Mouse (Mus musculus): ENCODE data around the gene Jam2. TPM values are rescaled to one million over a fixed set of nuclear protein-coding genes. Genes with fewer than 3 reads are reported as not detected.

Jam2 gene
- polyA plus RNA-seq, 1 experiment from 2014 or later, result 24.5 TPM

DNA sequence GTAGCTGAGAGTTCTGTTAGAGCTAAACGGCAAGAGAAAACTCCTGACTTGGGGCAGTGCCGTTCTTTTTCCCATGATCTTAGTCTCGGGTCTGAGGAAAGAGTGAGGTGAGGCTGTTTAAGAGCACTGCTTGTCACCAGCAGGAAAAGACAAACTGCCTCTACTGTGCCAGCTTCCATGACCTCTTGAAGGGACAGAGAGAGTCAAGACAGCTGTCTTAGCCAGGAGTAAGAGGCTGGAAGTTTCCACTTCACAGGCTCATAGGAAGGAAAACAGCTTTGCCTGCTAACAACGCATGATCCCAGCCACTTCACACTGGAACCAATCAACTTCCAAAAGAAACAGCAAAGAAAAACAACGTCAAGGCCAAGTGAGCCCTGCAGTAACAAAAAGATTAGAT is 57.8 kb downstream of the Jam2 start:
- Histone ChIP-seq H3K9me3 (no peaks in the 10 kb centered on the region), H3K4me2 (no peak overlapping the region), H3K4me1 (replicated peaks) (peaks cover 28% of the 10 kb centered on the region), H3K36me3 (peaks cover 50% of the 10 kb centered on the region), H3K4me3 (no peak overlapping the region), H3K27ac (replicated peaks) (no peak overlapping the region), H3K9ac (no peak overlapping the region), H3K27me3 (no peaks in the 10 kb centered on the region)
- WGBS, result 89% methylated on average over 5 of the region's 5 CpGs
- no peak for ATAC-seq (ENCODE audit: low read depth)

DNA sequence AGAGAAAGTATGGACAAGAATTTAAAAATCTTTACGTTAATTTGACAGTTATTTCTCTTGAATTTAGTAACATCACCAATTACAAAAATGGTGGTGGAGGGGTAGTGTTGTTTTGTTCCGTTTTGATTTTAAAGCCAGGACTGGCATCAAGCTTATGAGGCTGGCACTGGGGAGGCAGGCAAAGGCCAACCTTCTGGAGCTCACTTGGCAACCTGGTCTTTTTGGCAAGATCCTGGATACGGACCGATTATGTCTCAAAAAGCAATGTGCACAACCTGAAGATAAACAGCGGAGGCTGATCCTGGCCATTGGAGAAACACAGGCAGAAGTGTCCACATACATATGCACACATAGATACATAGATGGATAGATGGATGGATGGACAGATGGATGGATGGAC is 58.8 kb downstream of the Jam2 start:
- peaks cover 36% of the 10 kb centered on the region for H3K4me1 ChIP-seq (replicated peaks)
- no peaks in the 10 kb centered on the region for H3K27me3 ChIP-seq
- peaks cover 39% of the 10 kb centered on the region for H3K36me3 ChIP-seq
- H3K27ac ChIP-seq (replicated peaks), result no peak overlapping the region
- 95% methylated on average over 5 of the region's 5 CpGs for WGBS
- no peak overlapping the region for H3K4me2 ChIP-seq
- no peak for ATAC-seq (ENCODE audit: low read depth)
- H3K9ac ChIP-seq, result no peak overlapping the region
- H3K4me3 ChIP-seq, result no peak overlapping the region
- H3K9me3 ChIP-seq, result no peaks in the 10 kb centered on the region

- peaks cover 25% of the 10 kb centered on the region for H3K36me3 ChIP-seq
- ATAC-seq (ENCODE audit: low read depth), result no peak; the same call in 1 of the 2 replicates
- WGBS, result under 1% methylated on average over 22 of the region's 22 CpGs
- no peaks in the 10 kb centered on the region for H3K9me3 ChIP-seq
- peaks cover 36% of the 10 kb centered on the region for H3K4me1 ChIP-seq (replicated peaks)
- H3K27ac ChIP-seq (replicated peaks), result peak overlapping the region; percentile 98
- H3K27me3 ChIP-seq, result no peaks in the 10 kb centered on the region
- peak overlapping the region; percentile 85 for H3K4me2 ChIP-seq
- H3K4me3 ChIP-seq, result peak overlapping the region; percentile 94
- H3K9ac ChIP-seq, result peak overlapping the region; percentile 96
Measured at GRCm38 (mm10) chr16:84834344-84834743, 60.4 kb downstream of the Jam2 start.

- under 1% methylated on average over 52 of the region's 52 CpGs for WGBS
- Histone ChIP-seq H3K27ac (replicated peaks) (peak within 1 kb of the TSS; percentile 98), H3K36me3 (peaks cover 22% of the 10 kb centered on the region), H3K4me2 (peak within 1 kb of the TSS; percentile 85), H3K4me1 (replicated peaks) (peaks cover 36% of the 10 kb centered on the region), H3K9me3 (no peaks in the 10 kb centered on the region), H3K4me3 (peak within 1 kb of the TSS; percentile 94), H3K27me3 (no peaks in the 10 kb centered on the region), H3K9ac (peak within 1 kb of the TSS; percentile 96)
- peak; percentile 97 for ATAC-seq (ENCODE audit: low read depth)
Measured at GRCm38 (mm10) chr16:84834745-84835440, 61.0 kb downstream of the Jam2 start, which contains the start of gene Gabpa. TSS of gene Gabpa (plus strand) at chr16:84834925.

DNA sequence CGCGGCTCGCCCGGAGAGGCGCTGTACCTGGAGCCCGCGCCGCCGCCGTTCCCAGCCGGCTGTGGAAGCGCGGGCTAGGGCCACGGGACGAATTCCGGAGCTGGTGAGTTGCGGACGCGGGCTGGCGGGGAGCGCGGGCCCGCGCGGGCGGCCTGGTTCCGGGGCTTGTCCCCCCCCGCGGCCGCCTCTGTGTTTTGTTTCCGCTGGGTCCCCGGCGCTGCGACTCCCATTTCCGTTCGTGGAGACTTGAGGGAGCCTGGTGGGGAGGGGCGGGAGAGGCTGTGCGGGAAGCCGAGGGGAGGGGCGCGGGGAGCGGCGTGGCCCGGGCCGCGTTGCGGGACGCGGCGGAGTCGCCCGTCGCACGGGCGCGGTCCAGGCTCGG is 61.5 kb downstream of the Jam2 start, which contains the start of gene Atp5j:
TSS of gene Atp5j (minus strand) at position 185 of the 382 bp plus-strand sequence.
- H3K9ac ChIP-seq, result peak within 1 kb of the TSS; percentile 96
- no peaks in the 10 kb centered on the region for H3K9me3 ChIP-seq
- WGBS, result 0% methylated on average over 56 of the region's 57 CpGs
- H3K4me2 ChIP-seq, result peak within 1 kb of the TSS; percentile 85
- H3K36me3 ChIP-seq, result peaks cover 20% of the 10 kb centered on the region
- ATAC-seq (ENCODE audit: low read depth), result peak; percentile 82
- H3K4me1 ChIP-seq (replicated peaks), result peaks cover 36% of the 10 kb centered on the region
- no peaks in the 10 kb centered on the region for H3K27me3 ChIP-seq
- H3K27ac ChIP-seq (replicated peaks), result peak within 1 kb of the TSS; percentile 98
- peak within 1 kb of the TSS; percentile 94 for H3K4me3 ChIP-seq

DNA sequence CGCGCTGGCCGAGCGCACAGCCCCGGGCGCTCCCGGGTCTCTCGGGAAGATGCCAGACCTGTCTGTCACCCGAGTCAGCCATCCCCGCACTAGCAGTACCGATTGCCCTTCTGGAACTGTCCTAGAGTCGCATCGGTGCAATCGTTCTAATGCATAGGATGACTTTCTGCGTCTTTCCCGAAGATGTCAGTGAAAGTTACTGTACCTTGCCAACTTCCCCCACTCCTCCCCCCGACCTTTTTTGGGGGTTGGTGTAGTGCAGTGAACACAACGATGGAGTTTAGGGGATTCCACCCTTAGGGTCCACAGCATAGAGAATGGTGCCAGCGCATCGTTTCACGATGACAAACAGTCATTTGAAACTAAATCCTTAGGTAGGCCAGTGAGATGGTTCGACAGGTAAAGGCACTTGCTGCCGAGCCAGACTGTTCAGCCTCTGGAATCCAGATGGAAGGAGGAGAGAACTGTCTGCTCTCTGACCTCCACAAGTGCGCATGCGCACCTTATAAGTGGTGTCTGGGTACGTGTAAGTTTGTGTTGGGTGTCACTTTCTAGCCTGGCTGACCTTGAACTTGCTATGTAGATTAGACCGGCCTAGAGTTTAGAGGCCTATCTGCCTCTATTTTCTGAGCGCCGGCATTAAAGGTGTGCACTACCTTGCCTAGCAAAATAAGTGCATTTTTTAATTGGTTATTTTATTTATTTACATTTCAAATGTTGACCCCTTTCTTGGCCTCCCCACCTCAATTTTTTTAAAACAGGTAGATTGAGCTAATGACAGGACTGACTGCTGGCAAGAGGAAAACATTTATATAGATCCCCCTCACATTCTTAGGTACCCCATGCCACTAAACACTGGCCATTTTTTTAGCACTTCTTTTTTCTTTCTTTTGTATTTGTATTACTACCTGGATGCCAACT is 62.2 kb downstream of the Jam2 start:
- Histone ChIP-seq H3K4me1 (replicated peaks) (peaks cover 36% of the 10 kb centered on the region), H3K27ac (replicated peaks) (peak overlapping the region; percentile 98), H3K9me3 (no peaks in the 10 kb centered on the region), H3K4me3 (peak overlapping the region; percentile 94), H3K27me3 (no peaks in the 10 kb centered on the region), H3K9ac (peak overlapping the region; percentile 96), H3K36me3 (peaks cover 19% of the 10 kb centered on the region), H3K4me2 (peak overlapping the region; percentile 85)
- WGBS, result 11% methylated on average over 29 of the region's 29 CpGs
- peak; percentile 2; the same call in 1 of the 2 replicates for ATAC-seq (ENCODE audit: low read depth)

DNA sequence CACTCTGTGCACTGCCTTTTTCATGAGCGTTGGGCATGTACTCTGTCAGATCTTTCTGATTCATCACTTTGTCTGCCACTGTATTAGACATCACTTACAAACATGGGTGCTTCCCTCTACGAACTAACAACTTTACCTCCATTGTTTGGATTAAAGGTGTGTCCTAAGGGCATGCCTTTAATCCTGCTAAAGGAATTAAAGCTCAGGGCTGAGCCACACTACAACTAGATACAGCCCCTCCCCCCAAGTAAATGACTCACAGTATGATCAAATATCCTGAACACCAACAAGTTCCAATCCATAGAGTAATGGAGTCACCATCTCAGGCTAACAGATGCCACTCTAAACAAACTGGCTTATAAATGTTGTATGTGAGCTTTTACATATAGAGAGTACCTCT is 64.7 kb downstream of the Jam2 start:
- ATAC-seq (ENCODE audit: low read depth), result no peak
- no peaks in the 10 kb centered on the region for H3K27me3 ChIP-seq
- no peak overlapping the region for H3K27ac ChIP-seq (replicated peaks)
- H3K9me3 ChIP-seq, result no peaks in the 10 kb centered on the region
- peaks cover 24% of the 10 kb centered on the region for H3K4me1 ChIP-seq (replicated peaks)
- 93% methylated on average over 2 of the region's 2 CpGs for WGBS
- H3K9ac ChIP-seq, result no peak overlapping the region
- H3K4me2 ChIP-seq, result no peak overlapping the region
- H3K4me3 ChIP-seq, result no peak overlapping the region
- H3K36me3 ChIP-seq, result peaks cover 22% of the 10 kb centered on the region

DNA sequence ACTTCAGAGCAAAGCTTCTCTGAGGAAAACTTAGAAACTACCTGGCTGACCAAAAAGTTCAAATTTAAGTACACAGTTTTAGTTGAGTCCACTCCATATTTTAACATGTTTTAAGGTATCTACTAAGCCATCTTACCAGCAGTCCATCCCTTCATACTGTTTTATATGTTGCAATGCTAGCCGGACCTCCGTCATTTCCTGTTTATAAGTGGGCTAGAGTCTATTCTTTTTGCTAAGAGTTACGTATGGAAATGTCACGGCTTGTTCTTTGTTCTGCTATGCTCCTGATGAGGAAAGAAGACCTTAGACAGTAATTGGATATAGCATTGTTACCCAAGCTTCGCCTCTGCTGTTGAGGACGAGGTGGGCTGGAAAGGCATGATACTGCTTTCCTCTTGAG is 79.6 kb downstream of the Jam2 start:
- Histone ChIP-seq H3K9ac (no peak overlapping the region), H3K4me3 (no peak overlapping the region), H3K36me3 (peaks cover 78% of the 10 kb centered on the region), H3K27ac (replicated peaks) (no peak overlapping the region), H3K9me3 (no peaks in the 10 kb centered on the region), H3K4me1 (replicated peaks) (no peaks in the 10 kb centered on the region), H3K4me2 (no peak overlapping the region), H3K27me3 (no peaks in the 10 kb centered on the region)
- 93% methylated on average over 6 of the region's 6 CpGs for WGBS
- no peak for ATAC-seq (ENCODE audit: low read depth)

GRCm38 (mm10) chr16:84864656-84865055 is 90.7 kb downstream of the Jam2 start:
- whole genome bisulfite sequencing, result 92% methylated on average over 8 of the region's 8 CpGs

DNA sequence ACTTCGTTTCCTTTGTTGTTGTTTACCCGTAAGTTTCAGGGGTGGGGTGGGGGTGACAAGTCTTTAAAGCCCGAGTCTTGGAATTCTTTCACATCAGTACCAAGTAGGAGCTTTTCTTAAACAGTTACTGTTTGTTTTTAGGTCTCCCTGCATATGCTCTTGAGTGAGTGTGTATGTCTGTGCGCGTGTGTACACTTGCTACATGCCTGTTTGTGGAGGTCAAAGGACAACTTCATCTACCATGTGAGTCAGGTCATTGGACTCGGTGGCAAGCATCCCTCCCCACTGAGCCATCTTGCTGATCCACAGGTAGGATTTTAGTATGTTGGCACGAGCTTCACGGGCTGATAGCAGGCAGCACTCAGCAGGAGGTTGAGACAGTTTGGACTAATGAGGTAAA is 99.9 kb downstream of the Jam2 start:
- H3K9me3 ChIP-seq, result no peaks in the 10 kb centered on the region

More at GRCm38 (mm10) chr16:84864656-84865055, 90.7 kb downstream of the Jam2 start:
- Histone ChIP-seq H3K9me3 (no peaks in the 10 kb centered on the region), H3K27ac (replicated peaks) (no peak overlapping the region), H3K4me1 (replicated peaks) (no peaks in the 10 kb centered on the region), H3K4me3 (no peak overlapping the region), H3K9ac (no peak overlapping the region), H3K4me2 (no peak overlapping the region), H3K27me3 (no peaks in the 10 kb centered on the region), H3K36me3 (peaks cover 39% of the 10 kb centered on the region)
- ATAC-seq (ENCODE audit: low read depth), result no peak

DNA sequence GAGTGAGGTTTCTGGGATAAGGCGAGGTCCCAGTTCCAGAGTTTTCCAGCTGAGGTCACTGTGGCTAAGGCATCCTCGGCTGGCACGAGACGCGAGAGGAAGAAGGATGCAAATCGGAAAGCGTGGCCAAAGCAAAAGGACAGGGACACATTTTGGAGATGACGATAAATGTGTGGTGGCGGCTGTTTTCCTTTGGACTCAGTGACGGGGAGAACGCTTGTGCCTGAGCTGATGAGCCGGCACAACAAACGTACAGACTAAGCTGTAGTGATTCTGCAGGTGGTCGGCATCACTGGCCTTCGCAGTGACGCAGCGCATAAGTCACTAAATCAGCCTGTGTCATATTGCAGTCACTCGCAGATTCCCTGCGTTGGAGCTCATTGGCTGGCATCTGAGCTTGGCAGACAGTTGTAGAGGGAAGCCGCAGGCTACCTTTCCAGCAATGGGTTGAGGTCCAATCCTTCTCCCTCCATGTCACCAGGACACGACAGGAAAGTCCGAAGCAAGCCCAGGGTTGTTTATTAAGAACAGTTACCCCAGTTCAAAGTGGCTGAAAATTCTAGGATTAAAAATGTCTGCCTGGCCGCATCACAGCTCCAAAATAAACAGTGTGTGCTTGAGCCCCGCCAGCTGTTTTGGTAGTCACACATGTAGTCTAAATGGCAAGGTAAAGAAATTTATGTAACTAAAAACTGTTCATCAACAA is 101.2 kb downstream of the Jam2 start:
- no peaks in the 10 kb centered on the region for H3K36me3 ChIP-seq
- 79% methylated on average over 24 of the region's 24 CpGs for WGBS
- no peak overlapping the region for H3K27ac ChIP-seq (replicated peaks)
- H3K27me3 ChIP-seq, result no peaks in the 10 kb centered on the region
- H3K9ac ChIP-seq, result no peak overlapping the region
- peaks cover 7% of the 10 kb centered on the region for H3K4me1 ChIP-seq (replicated peaks)
- no peak overlapping the region for H3K4me2 ChIP-seq
- no peaks in the 10 kb centered on the region for H3K9me3 ChIP-seq
- no peak overlapping the region for H3K4me3 ChIP-seq
- ATAC-seq (ENCODE audit: low read depth), result no peak

More for the DNA sequence above, 99.9 kb downstream of the Jam2 start:
- WGBS, result 82% methylated on average over 8 of the region's 8 CpGs
- peaks cover 7% of the 10 kb centered on the region for H3K4me1 ChIP-seq (replicated peaks)
- ATAC-seq (ENCODE audit: low read depth), result no peak
- H3K27ac ChIP-seq (replicated peaks), result no peak overlapping the region
- H3K9ac ChIP-seq, result no peak overlapping the region
- H3K27me3 ChIP-seq, result no peaks in the 10 kb centered on the region
- no peak overlapping the region for H3K4me3 ChIP-seq
- no peak overlapping the region for H3K4me2 ChIP-seq
- no peaks in the 10 kb centered on the region for H3K36me3 ChIP-seq

Measured in neural tube, embryonic 13.5 days (tissue).